Comparison of ENCODE assay signal across 8 mouse cellular contexts in genomic region chr10:127070190-127071121, GRCm38 (mm10). TPM values are rescaled to one million over a fixed set of nuclear protein-coding genes. Genes with fewer than 3 reads are reported as not detected.
DNase-seq lines count a peak whose midpoint lies in the region; ATAC-seq and TF ChIP-seq lines count a peak whose summit lies in the region.

Tspan31 (minus strand) TSS chr10:127070264.

- H3K36me3 ChIP-seq in lung, embryonic 14.5 days (ENCODE audit: insufficient read depth), result peaks cover 34% of the 10 kb centered on the region

- peak within 1 kb of the TSS; percentile 61 for H3K4me3 ChIP-seq in lung, embryonic 14.5 days (ENCODE audit: low read depth, low read length)
- H3K4me3 ChIP-seq in olfactory bulb, adult 2 months (ENCODE audit: insufficient read depth, low read depth, low read length), result peak within 1 kb of the TSS; percentile 64

- peak; percentile 64; the same call in 1 of the 2 replicates for TF ChIP-seq POLR2A in olfactory bulb, adult 2 months (IDR thresholded peaks at IDR 0.05; ENCODE audit: insufficient read depth, low read depth, low read length)

- peak within 1 kb of the TSS; percentile 92 for H3K4me2 ChIP-seq in lung, embryonic 14.5 days

- peak within 1 kb of the TSS; percentile 81 for H3K27ac ChIP-seq in lung, embryonic 14.5 days (ENCODE audit: low read depth)
- H3K27ac ChIP-seq in olfactory bulb, adult 2 months (ENCODE audit: insufficient read depth, low read depth, low read length), result peak within 1 kb of the TSS; percentile 81

- WGBS in lung, embryonic 14.5 days, result 1% methylated on average over 36 of the region's 36 CpGs
- under 1% methylated on average over 36 of the region's 36 CpGs for WGBS in olfactory bulb, adult 2 months

- peak; percentile 75 to 81 for ATAC-seq in hematopoietic stem cell, adult 5-6 weeks (replicated peaks in 1 of 2; ENCODE audit: insufficient read depth in 1 of 2, low FRiP score in 2 of 2, low TSS enrichment in 1 of 2, low read depth in 1 of 2, poor library complexity in 2 of 2, severe bottlenecking in 2 of 2)
- ATAC-seq in lung, embryonic 14.5 days (ENCODE audit: insufficient read depth), result peak; percentile 90

- H3K9ac ChIP-seq in lung, embryonic 14.5 days, result peak within 1 kb of the TSS; percentile 71

- no peaks in the 10 kb centered on the region for H3K9me3 ChIP-seq in lung, embryonic 14.5 days (ENCODE audit: low read depth, low read length)

- DNase-seq in NIH3T3 (ENCODE audit: low read depth), result peak; percentile 98
- peak; percentile 97 for DNase-seq in cerebellum, adult 9-10 months
- DNase-seq in forelimb bud, embryonic 11.5 days (ENCODE audit: low read depth, low spot score), result peak; percentile 95
- DNase-seq in layer of hippocampus, adult 8-10 months (ENCODE audit: low spot score in 2 of 2), result peak; percentile 93 to 95
- peak; percentile 98 for DNase-seq in lung, embryonic 14.5 days
- peak; percentile 43 to 55 for DNase-seq in thymus, adult 18-20 months

- H3K27me3 ChIP-seq in lung, embryonic 14.5 days (ENCODE audit: insufficient read depth, low read length), result no peaks in the 10 kb centered on the region

- peaks cover 11% of the 10 kb centered on the region; the same call in 1 of the 2 replicates for H3K4me1 ChIP-seq in lung, embryonic 14.5 days (ENCODE audit: insufficient read depth)
- peaks cover 14% of the 10 kb centered on the region for H3K4me1 ChIP-seq in olfactory bulb, adult 2 months (ENCODE audit: control insufficient read depth, insufficient read depth, low read length)

- TF ChIP-seq CTCF in lung, embryonic 14.5 days (IDR thresholded peaks at IDR 0.05; ENCODE audit: low read depth), result no peak
- TF ChIP-seq CTCF in olfactory bulb, adult 2 months (IDR thresholded peaks at IDR 0.05; ENCODE audit: insufficient read depth, low read depth, low read length), result no peak

RNA-seq across cellular contexts. Expression of gene Tspan31, which starts in this region (rescaled TPM):
- 54.5 and 56.6 TPM in 2 replicates for total RNA-seq in hematopoietic stem cell, adult 5-6 weeks (2017)
- 10 to 100 TPM; 62.9 to 68.4 (median 66.1) TPM for total RNA-seq in layer of hippocampus, adult 8-10 months (2022)
- polyA plus RNA-seq in lung, embryonic 14.5 days (2014; fragmentation: Nextera tagmentation; extraction: Ambion mirVana), result 120 and 130 TPM in 2 replicates
- not detected in 2 replicates for polyA plus RNA-seq in olfactory bulb, adult 2 months (2012; ENCODE audit: insufficient read depth, insufficient read length, low replicate concordance, missing spikeins)

Comparison
In these comparisons a context has a peak if more than half of its experiments do, and no peak if none do; other contexts are left out.
1. Peak in every context shown above with its lines: DNase-seq, ATAC-seq, H3K4me3 ChIP-seq and H3K27ac ChIP-seq.